Mouse (Mus musculus): Measurements from ENCODE around the gene Mgmt. TPM values are rescaled to one million over a fixed set of nuclear protein-coding genes. Genes with fewer than 3 reads are reported as not detected.

Mgmt gene
- polyA plus RNA-seq, 1 experiment from 2014 or later = 3.0 TPM

- H3K36me3 ChIP-seq (ENCODE audit: control insufficient read depth, insufficient read depth, low read length) = no peaks in the 10 kb centered on the region
- no peaks in the 10 kb centered on the region for H3K27me3 ChIP-seq (ENCODE audit: control insufficient read depth, insufficient read depth, low read length)
- WGBS = 60% methylated on average over 7 of the region's 7 CpGs
- H3K27ac ChIP-seq (ENCODE audit: low read depth, low read length) = no peak overlapping the region
- 0 out of 2 replicates have a peak, but pooled peaks cover 3% of the 10 kb centered on the region for H3K4me1 ChIP-seq (ENCODE audit: control insufficient read depth, insufficient read depth, low read length)
- no peak overlapping the region for H3K4me2 ChIP-seq
- no peak for ATAC-seq (ENCODE audit: low FRiP score)
- H3K9me3 ChIP-seq (ENCODE audit: control insufficient read depth, low read length) = no peaks in the 10 kb centered on the region; the same call in 1 of the 2 replicates
- H3K9ac ChIP-seq (ENCODE audit: low read length) = no peak overlapping the region
- DNase-seq (ENCODE audit: low spot score, missing footprints) = no peak
- no peak overlapping the region for H3K4me3 ChIP-seq (ENCODE audit: low read depth, low read length)
Measured at GRCm38 (mm10) chr7:137038946-137039320, 144.5 kb downstream of the Mgmt start.

DNA sequence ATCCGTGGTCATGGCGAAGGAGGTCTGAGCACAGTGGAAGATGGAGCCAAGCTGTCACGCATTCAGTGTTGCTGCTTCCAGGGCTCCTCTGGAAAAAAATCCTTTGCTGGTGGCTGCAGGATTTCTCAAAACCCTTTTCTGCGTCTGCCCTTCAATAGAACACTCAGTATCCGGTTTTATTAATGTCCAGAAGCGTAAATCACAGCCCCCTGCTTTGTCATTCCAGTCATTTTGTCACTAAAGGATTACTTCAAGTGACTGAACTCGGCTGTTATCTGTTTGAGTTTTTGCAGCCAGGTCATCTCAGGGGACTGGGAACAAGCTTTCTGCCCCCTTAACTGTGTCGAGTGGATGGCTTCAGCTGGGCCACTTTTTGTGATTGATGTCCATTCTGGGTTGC lies 146.2 kb downstream of the Mgmt start:
- ATAC-seq (ENCODE audit: low FRiP score) (no peak), DNase-seq (ENCODE audit: low spot score, missing footprints) (no peak)
- Histone ChIP-seq H3K9me3 (ENCODE audit: control insufficient read depth, low read length) (no peaks in the 10 kb centered on the region), H3K4me1 (ENCODE audit: control insufficient read depth, insufficient read depth, low read length) (0 out of 2 replicates have a peak, but pooled peaks cover 3% of the 10 kb centered on the region), H3K4me2 (no peak overlapping the region), H3K9ac (ENCODE audit: low read length) (no peak overlapping the region), H3K27me3 (ENCODE audit: control insufficient read depth, insufficient read depth, low read length) (no peaks in the 10 kb centered on the region), H3K4me3 (ENCODE audit: low read depth, low read length) (no peak overlapping the region), H3K36me3 (ENCODE audit: control insufficient read depth, insufficient read depth, low read length) (no peaks in the 10 kb centered on the region), H3K27ac (ENCODE audit: low read depth, low read length) (no peak overlapping the region)
- 40% methylated on average over 8 of the region's 8 CpGs for WGBS

- Histone ChIP-seq H3K36me3 (ENCODE audit: control insufficient read depth, insufficient read depth, low read length) (no peaks in the 10 kb centered on the region), H3K9me3 (ENCODE audit: control insufficient read depth, low read length) (no peaks in the 10 kb centered on the region), H3K27ac (ENCODE audit: low read depth, low read length) (no peak overlapping the region), H3K27me3 (ENCODE audit: control insufficient read depth, insufficient read depth, low read length) (no peaks in the 10 kb centered on the region), H3K4me2 (no peak overlapping the region), H3K4me3 (ENCODE audit: low read depth, low read length) (no peak overlapping the region), H3K9ac (ENCODE audit: low read length) (no peak overlapping the region), H3K4me1 (ENCODE audit: control insufficient read depth, insufficient read depth, low read length) (peaks cover 3% of the 10 kb centered on the region; the same call in 1 of the 2 replicates)
- WGBS = 88% methylated on average over 4 of the region's 4 CpGs
- DNase-seq (ENCODE audit: low spot score, missing footprints) (peak; percentile 21), ATAC-seq (ENCODE audit: low FRiP score) (no peak)
Measured at GRCm38 (mm10) chr7:137046891-137047290, 152.5 kb downstream of the Mgmt start.

DNA sequence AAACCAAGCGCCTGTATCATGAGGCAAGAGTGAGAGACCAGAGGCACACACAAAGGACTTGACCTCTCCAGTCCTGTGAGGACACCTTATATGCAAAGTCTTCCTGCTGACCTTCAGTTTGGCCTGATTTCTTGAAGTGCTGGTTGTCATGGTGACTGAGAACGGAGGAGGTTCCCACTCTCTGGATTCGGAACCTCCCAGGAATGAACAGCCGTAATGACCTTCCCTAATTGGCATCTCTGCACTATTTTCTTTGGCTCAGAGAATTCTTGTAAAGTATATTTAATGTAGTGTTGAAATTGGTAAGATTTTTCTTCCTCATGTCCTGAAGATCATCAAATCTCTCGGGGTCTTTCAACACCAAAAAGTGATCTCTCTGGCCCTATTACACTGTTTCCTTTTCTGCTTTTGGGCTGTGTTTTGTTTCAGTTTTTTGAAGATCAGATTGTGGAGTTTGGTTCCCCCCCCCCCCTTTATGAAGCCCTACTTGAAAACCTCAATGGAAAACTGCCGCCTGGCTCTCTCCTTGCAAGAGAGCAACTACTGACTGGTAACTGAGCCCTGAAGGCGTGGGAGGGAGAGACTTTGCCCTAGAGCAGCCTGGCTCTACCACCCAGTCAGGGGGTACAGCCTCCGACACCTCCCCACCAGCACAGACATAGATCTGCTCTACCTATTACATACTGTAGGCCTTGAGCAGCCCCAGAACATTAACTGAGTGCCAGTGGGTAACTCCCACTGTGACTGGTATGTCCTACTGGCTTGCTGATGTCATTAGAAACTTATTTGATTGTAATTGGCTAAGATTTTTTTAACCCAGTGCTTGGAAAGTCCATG lies 153.9 kb downstream of the Mgmt start:
- Histone ChIP-seq H3K9me3 (ENCODE audit: control insufficient read depth, low read length) (no peaks in the 10 kb centered on the region), H3K4me3 (ENCODE audit: low read depth, low read length) (no peak overlapping the region), H3K4me1 (ENCODE audit: control insufficient read depth, insufficient read depth, low read length) (peaks cover 3% of the 10 kb centered on the region; the same call in 1 of the 2 replicates), H3K27me3 (ENCODE audit: control insufficient read depth, insufficient read depth, low read length) (no peaks in the 10 kb centered on the region), H3K27ac (ENCODE audit: low read depth, low read length) (no peak overlapping the region), H3K36me3 (ENCODE audit: control insufficient read depth, insufficient read depth, low read length) (no peaks in the 10 kb centered on the region), H3K9ac (ENCODE audit: low read length) (no peak overlapping the region), H3K4me2 (no peak overlapping the region)
- 67% methylated on average over 8 of the region's 8 CpGs for WGBS
- ATAC-seq (ENCODE audit: low FRiP score) (no peak), DNase-seq (ENCODE audit: low spot score, missing footprints) (peak; percentile 51)

DNA sequence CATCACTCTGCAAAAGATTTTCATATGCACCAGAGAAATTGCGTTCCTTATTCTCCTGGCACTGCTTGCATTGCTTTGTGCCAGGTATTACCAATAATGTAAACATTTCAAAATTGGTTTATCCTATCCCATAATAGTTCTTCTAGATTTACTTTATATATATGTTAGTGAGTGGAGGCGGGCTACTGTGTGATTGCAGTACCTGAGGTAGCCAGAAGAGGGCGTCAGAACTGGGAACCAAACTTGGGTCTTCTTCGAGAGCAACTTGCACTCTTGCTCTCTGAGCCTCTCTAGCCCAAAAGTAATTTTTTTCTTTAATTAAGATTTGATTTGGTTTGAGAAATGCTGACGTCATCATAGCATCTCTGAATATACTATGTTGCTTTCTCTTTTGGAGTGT lies 159.9 kb downstream of the Mgmt start:
- Histone ChIP-seq H3K4me3 (ENCODE audit: low read depth, low read length) (no peak overlapping the region), H3K27ac (ENCODE audit: low read depth, low read length) (no peak overlapping the region), H3K27me3 (ENCODE audit: control insufficient read depth, insufficient read depth, low read length) (no peaks in the 10 kb centered on the region), H3K36me3 (ENCODE audit: control insufficient read depth, insufficient read depth, low read length) (no peaks in the 10 kb centered on the region), H3K4me2 (no peak overlapping the region), H3K9me3 (ENCODE audit: control insufficient read depth, low read length) (no peaks in the 10 kb centered on the region), H3K9ac (ENCODE audit: low read length) (no peak overlapping the region), H3K4me1 (ENCODE audit: control insufficient read depth, insufficient read depth, low read length) (no peaks in the 10 kb centered on the region)
- 78% methylated on average over 5 of the region's 5 CpGs for WGBS
- DNase-seq (ENCODE audit: low spot score, missing footprints) (no peak), ATAC-seq (ENCODE audit: low FRiP score) (no peak)

GRCm38 (mm10) chr7:137056126-137056525 lies 161.7 kb downstream of the Mgmt start:
- no peak overlapping the region for H3K27ac ChIP-seq (ENCODE audit: low read depth, low read length)
- no peaks in the 10 kb centered on the region for H3K36me3 ChIP-seq (ENCODE audit: control insufficient read depth, insufficient read depth, low read length)
- H3K9ac ChIP-seq (ENCODE audit: low read length) = no peak overlapping the region
- H3K4me3 ChIP-seq (ENCODE audit: low read depth, low read length) = no peak overlapping the region
- no peak overlapping the region for H3K4me2 ChIP-seq
- DNase-seq (ENCODE audit: low spot score, missing footprints) = no peak
- ATAC-seq (ENCODE audit: low FRiP score) = no peak
- H3K4me1 ChIP-seq (ENCODE audit: control insufficient read depth, insufficient read depth, low read length) = no peaks in the 10 kb centered on the region
- H3K9me3 ChIP-seq (ENCODE audit: control insufficient read depth, low read length) = no peaks in the 10 kb centered on the region
- 47% methylated on average over 5 of the region's 5 CpGs for WGBS
- H3K27me3 ChIP-seq (ENCODE audit: control insufficient read depth, insufficient read depth, low read length) = no peaks in the 10 kb centered on the region

GRCm38 (mm10) chr7:137060488-137060887 lies 166.1 kb downstream of the Mgmt start:
- Histone ChIP-seq H3K9ac (ENCODE audit: low read length) (no peak overlapping the region), H3K4me2 (no peak overlapping the region), H3K27ac (ENCODE audit: low read depth, low read length) (no peak overlapping the region), H3K4me1 (ENCODE audit: control insufficient read depth, insufficient read depth, low read length) (no peaks in the 10 kb centered on the region), H3K9me3 (ENCODE audit: control insufficient read depth, low read length) (no peaks in the 10 kb centered on the region), H3K4me3 (ENCODE audit: low read depth, low read length) (no peak overlapping the region), H3K36me3 (ENCODE audit: control insufficient read depth, insufficient read depth, low read length) (no peaks in the 10 kb centered on the region), H3K27me3 (ENCODE audit: control insufficient read depth, insufficient read depth, low read length) (no peaks in the 10 kb centered on the region)
- DNase-seq (ENCODE audit: low spot score, missing footprints) (no peak), ATAC-seq (ENCODE audit: low FRiP score) (no peak)
- WGBS = 41% methylated on average over 3 of the region's 3 CpGs

DNA sequence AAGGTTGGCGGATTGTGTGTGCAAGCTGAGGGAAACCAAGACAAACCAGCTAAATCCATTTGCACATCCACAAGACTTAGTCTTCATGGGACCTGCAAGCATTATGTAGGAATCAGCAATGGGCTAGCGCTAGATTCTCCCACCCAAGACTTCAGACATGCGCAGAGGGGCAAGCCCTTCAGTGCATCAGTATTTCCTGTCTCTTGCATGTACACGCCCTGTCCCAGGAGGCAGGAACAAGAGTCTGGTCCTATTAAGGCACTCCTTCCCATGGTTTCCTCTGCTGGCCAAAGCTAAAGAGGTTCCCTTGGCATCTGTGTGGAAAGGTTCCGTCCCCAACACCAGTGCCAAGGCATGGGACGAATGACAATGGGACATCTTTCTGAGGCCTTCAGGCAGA lies 166.7 kb downstream of the Mgmt start:
- H3K9me3 ChIP-seq (ENCODE audit: control insufficient read depth, low read length) = no peaks in the 10 kb centered on the region
- no peak overlapping the region for H3K9ac ChIP-seq (ENCODE audit: low read length)
- H3K36me3 ChIP-seq (ENCODE audit: control insufficient read depth, insufficient read depth, low read length) = no peaks in the 10 kb centered on the region
- H3K27ac ChIP-seq (ENCODE audit: low read depth, low read length) = no peak overlapping the region
- ATAC-seq (ENCODE audit: low FRiP score) (no peak), DNase-seq (ENCODE audit: low spot score, missing footprints) (no peak)
- no peak overlapping the region for H3K4me3 ChIP-seq (ENCODE audit: low read depth, low read length)
- H3K4me1 ChIP-seq (ENCODE audit: control insufficient read depth, insufficient read depth, low read length) = no peaks in the 10 kb centered on the region
- no peak overlapping the region for H3K4me2 ChIP-seq
- H3K27me3 ChIP-seq (ENCODE audit: control insufficient read depth, insufficient read depth, low read length) = no peaks in the 10 kb centered on the region
- WGBS = 90% methylated on average over 6 of the region's 6 CpGs

- Histone ChIP-seq H3K36me3 (ENCODE audit: control insufficient read depth, insufficient read depth, low read length) (no peaks in the 10 kb centered on the region), H3K9me3 (ENCODE audit: control insufficient read depth, low read length) (no peaks in the 10 kb centered on the region), H3K27ac (ENCODE audit: low read depth, low read length) (no peak overlapping the region), H3K27me3 (ENCODE audit: control insufficient read depth, insufficient read depth, low read length) (no peaks in the 10 kb centered on the region), H3K9ac (ENCODE audit: low read length) (no peak overlapping the region), H3K4me3 (ENCODE audit: low read depth, low read length) (no peak overlapping the region), H3K4me2 (no peak overlapping the region), H3K4me1 (ENCODE audit: control insufficient read depth, insufficient read depth, low read length) (no peaks in the 10 kb centered on the region)
- DNase-seq (ENCODE audit: low spot score, missing footprints) (no peak), ATAC-seq (ENCODE audit: low FRiP score) (no peak)
- 85% methylated on average over 9 of the region's 9 CpGs for WGBS
Measured at GRCm38 (mm10) chr7:137064255-137064654, 169.8 kb downstream of the Mgmt start.

All from midbrain, embryonic 11.5 days (tissue).